Mouse (Mus musculus): ENCODE measurements at regions not wholly inside any gene's neighbourhood (a gene's known extent, or its start where the extent isn't known, plus 50 kb on each side); places are given as distances from the start of the nearest gene placed in this dataset.

DNA sequence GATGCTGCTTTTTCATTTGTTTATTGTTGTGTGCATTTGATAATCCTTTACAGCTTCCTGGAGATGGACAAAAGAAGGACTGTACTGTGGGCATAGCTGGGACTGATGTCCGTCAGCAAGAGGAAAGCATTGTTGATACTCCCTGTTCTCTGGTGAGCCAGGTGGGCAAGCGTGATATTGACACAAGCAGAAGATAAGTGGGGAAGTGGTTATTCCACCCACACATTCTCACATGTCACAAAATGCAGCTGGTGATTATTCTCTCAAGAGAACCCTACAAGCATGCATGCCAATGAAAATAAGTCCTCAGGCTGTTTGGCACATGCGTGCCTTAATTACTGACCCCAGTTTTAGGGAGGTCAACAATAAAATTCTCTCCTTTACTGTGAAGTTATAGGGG, 483.0 kb upstream of the Mef2c start:
- in situ Hi-C loops (cut with MboI, MseI) = loop anchor here in 1 of 2 experiments (25.0 kb wide), 1 partner anchor 1166 kb away; no protein-coding TSS in a partner anchor

DNA sequence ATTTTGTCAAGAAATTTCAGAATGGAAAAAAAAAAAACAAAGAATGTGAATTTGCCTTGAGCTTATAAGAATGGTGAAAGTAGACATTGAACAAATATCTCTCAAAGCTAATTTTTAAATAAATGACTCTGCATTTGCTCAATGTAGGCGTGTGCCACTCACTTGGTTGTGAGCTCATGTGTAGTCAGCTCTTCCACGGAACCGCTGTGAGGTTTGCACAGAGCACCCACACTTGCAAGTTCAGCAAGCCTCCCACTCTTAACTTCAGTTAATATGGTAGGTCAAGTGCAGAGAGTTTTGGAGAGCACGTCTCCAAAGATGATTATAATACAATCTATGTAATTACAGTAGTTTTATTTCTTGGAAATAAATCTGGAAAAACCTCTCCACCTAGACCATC, 479.9 kb upstream of the Mef2c start:
- in situ Hi-C loops (cut with MboI, MseI) = loop anchor here in 1 of 2 experiments (25.0 kb wide), 1 partner anchor 1163 kb away; no protein-coding TSS in a partner anchor

DNA sequence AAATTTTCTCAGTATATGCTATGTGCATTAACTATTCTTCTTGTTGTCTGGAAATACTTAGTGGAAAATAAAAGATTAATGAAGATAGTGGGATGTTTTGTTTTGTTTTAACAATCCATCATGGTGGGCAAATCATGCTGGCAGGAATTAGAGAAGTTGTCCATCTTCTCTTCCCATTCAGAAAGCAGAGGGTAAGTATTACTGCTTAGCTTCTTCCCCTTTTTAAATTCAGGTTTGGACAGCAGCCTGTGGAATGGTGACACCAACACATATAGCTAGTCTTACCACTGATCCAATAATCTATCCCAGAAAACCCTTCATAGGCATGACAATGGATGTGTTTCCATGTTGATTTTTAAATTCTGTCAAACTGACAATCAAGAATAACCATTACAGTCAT, 467.9 kb upstream of the Mef2c start:
- in situ Hi-C loops (cut with MboI, MseI) = no loop called here

DNA sequence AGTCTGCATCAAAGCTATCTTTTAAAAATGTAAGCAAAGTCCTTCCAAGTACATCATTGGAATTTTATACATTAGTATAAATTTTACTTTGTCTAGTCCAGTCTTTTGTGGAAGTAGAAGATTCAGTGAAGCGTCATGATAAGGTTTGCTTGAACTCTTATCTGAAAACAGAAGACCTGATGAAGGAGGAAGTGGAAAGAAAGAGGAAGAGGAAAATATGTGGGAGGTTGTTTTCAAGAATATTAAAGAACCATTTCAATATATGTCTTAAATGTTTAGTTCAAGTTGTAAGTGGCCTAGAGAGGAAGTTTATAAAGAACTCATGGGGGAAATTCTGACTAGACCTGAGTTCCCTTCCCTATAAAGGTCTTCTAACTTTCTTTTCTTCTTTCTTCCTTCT, 462.3 kb upstream of the Mef2c start:
- in situ Hi-C loops (cut with MboI, MseI) = no loop called here

DNA sequence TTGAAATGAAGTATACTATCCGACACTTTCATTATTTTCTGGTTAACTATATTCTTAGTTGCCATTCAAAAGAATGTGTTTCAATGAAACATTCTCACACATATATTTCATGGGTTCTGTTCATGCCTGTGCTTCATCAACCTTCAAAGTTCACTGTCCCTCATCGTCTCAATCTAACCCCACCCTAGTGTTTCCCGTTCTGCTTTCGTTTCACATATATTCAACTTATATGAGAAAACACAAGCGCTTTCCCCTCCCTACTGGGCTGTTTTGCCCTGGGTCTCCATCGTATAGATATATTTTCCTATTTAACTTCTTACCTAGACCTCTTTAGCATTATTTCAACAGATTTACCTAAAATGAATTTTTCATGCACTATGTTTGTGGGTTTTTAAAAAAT, 458.3 kb upstream of the Mef2c start:
- in situ Hi-C loops (cut with MboI, MseI) = no loop called here

DNA sequence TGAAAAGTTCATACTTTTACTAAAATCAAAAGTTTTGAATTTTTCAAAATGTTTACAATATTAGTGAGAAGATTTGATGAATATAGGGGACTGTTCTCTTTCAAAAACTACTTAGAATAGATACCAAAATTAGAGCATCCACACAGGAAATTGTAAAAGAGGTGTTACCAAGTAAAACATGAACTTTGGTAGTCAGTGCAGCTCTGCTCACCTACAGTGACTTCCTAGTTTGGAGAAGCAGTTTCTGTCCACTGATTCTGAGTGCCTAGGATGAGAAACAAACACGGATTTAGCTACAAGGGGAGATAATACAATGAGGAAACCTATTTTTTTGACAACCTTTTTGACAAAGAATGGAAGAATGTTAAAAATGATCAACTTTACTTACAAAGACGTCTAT, 457.9 kb upstream of the Mef2c start:
- in situ Hi-C loops (cut with MboI, MseI) = no loop called here

DNA sequence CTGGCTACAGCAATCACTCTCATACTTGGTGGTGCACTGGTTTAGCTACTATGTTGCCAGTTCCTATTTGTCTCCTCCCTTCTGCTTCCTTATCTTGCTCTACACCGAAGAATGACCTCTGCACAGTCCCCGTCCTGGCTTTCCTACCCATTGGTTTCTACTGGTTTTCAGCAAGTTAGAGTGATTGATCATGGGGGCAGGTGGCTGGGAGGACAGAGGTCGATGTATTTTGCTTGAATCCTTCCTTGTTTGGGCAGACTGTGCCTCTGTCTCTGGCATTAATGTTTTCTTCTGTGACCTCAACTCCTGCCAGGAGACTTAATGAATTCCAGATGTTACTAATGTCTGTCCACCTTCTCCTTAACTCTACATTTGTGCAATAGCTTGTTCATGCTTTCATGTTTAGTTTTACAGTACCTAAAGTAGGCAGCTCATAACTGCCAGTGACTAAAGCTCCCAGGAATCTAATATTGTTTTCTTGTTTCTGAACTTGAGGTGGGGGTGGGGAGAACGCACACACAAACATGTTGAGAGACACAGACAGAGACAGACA, 457.2 kb upstream of the Mef2c start:
- in situ Hi-C loops (cut with MboI, MseI) = no loop called here

DNA sequence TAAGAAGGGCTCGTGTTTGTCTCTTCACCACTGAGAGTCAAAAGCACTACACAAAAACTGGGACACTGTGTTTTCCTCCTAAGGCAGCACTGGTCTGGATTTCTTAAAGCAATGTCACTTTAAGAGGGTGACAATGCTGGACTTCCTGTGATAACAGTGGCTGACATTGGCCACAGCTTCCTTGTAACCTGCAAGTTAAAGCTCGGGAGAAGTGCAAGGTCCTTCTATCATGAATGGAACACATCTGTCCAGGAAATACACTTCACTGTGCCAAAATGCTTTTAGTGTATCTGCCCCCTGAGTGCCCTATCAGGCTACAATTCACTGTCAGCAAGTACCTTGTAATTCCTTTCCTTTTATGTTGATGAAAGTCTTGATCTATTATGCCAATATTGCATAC, 448.0 kb upstream of the Mef2c start:
- in situ Hi-C loops (cut with MboI, MseI) = loop anchor here in 1 of 2 experiments (10.0 kb wide), 1 partner anchor 379 kb away; no protein-coding TSS in a partner anchor

DNA sequence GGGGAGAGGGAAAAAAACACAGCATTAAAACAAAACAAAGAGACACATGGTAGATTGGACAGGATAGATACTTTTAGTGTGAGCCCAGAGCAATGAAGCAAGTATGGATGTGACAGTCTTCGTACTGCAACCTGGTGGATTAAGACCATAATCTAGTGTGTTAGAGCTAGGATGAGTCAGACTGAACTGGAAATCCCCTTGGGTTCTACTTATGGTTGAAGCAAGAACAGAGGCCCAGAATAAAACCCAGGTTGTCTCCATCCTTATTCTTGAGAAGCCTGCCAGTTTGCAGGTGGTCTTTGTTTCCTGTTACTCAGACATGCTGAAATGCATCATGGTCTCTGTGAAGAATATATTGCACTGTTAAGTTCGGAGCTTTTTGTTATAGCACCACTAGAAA, 447.4 kb upstream of the Mef2c start:
- in situ Hi-C loops (cut with MboI, MseI) = loop anchor here in 1 of 2 experiments (10.0 kb wide), 1 partner anchor 378 kb away; no protein-coding TSS in a partner anchor

DNA sequence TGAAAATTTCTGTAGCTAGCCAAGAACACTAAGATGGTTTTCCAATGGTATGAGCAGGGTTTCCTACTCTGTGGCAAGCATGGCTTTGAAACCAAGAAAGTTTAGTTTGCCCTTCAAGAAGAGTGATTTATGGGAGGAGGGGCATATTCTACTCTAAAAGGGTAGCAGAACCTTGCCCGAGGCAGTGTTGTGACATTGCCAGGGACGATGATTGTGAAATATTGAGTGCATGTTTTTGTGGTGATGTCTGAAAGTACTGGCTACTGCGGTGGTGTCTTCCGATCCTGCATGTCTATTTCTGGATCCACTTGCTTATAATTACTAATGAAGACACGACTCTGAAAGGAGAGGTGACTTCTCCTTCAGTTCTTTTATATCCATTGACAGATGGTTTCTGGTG, 439.1 kb upstream of the Mef2c start:
- in situ Hi-C loops (cut with MboI, MseI) = no loop called here

DNA sequence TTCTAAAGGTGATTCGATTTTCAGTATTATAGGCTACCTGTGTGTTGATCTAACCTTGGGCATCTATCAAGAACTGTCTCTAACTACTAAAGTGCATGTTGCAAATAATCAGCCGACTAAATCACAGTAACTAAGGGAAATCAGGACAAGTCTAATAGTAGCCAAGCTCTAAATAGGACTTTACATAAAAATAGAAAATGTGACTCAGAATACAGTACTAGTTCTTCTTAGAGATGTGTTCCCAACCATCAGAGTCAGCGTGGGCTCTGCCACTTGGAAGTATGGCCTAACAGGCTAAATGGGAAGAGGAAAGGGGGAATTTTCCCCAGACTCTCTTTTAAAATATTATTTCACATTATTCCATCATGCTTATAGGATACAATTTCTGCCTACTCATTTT, 438.6 kb upstream of the Mef2c start:
- in situ Hi-C loops (cut with MboI, MseI) = no loop called here

DNA sequence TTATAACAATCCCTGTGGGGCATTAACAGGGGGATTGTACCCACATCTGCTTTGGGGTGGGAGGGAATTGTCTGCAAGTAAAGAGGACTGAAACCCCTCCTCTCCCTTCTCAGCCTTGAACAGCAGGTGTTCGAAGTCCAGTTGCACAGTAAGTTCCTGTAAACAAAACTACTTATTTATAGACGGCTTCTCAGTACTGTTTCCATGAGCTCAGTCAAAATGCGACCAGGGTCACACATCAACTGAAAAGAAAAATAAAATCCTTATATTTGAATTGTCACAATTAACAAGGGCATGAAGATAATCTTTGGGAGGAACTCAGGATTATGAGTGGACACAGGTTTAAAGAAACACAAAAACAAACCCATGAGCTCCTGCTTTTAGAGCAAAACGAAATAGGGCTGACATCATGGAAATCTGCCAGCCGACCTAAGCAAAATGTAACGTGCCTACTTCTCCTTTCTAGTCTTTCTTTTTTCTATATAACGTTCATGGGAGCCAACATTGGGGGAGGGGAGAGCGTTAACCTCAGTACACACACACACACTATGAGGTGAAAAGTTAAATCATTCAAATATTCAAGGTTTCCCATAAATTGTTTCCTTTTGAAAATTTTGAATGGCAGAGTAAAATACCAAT, 437.6 kb upstream of the Mef2c start:
- in situ Hi-C loops (cut with MboI, MseI) = no loop called here

DNA sequence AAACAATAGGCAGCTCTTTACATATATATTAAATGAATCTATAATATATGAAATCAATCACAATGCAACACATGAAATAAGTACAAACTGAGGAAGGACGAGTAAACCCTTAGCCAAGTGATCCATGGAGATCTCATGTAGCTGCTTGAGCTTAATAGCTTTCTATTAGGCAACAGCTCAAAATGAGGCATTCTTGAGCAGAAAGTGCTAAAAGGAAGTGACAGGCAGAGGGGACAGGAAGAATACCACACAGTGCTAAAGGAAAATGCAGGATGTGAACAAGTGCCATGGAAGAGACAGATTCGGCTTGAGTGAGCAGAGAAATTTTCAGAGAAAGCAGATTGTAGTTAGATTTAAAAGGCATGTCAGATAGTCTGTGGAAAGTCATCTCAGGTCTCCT, 436.3 kb upstream of the Mef2c start:
- in situ Hi-C loops (cut with MboI, MseI) = no loop called here

DNA sequence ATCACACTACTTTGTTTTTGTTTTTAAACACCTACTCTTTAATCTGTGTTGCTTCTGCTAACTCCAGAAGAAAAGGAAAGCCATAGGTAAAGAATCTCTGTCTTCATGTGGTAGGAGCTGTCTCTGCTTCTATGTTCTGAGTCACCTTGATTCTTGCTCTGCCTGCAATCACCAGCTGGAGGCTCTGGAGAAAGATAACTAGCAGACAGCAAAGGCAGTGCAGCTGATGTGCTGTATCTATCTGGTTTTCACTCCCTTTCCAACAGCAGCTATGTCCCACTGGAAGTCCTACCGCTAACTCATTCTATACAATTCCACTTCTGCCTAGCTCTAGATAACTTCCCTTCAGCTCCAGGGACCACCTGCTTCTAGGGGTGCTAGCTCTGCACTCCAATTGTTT, 435.2 kb upstream of the Mef2c start:
- in situ Hi-C loops (cut with MboI, MseI) = no loop called here

DNA sequence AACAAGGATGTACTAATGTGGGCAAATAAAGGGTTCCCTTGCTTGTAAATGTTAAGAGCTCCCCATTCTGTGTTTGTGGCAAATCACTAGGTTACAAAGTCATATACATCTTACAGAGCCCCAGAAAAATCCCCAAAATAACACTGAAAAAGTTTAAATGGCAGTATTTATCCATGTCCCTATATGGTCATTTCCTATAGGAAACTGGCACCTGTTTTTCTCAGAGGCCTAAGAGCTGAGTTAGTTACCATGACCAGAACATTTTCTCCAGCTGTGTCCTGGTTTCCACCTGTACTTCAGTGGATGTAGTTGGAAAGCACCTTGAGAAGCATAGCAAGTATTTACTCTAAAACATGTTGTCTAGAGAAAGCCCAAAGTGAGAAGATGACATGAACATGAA, 434.5 kb upstream of the Mef2c start:
- in situ Hi-C loops (cut with MboI, MseI) = no loop called here

DNA sequence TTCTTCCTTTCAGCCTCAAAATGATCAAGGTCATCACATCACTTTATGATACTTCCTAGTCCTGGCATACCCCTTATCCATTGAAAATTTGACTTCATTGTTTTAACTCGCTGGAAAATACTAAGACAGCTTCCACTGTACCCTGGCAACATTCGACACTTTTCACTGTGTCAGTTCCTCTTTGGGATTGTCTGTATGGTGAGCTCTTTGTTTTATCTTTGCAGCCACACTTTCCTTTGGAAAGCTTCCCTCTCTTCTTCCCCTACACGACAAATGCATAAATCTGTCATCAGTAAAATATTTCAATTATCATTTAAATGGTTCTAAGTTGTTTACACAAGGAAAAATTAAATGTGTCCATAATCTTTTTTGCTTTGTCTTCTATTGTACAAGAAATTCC, 431.8 kb upstream of the Mef2c start:
- in situ Hi-C loops (cut with MboI, MseI) = no loop called here

DNA sequence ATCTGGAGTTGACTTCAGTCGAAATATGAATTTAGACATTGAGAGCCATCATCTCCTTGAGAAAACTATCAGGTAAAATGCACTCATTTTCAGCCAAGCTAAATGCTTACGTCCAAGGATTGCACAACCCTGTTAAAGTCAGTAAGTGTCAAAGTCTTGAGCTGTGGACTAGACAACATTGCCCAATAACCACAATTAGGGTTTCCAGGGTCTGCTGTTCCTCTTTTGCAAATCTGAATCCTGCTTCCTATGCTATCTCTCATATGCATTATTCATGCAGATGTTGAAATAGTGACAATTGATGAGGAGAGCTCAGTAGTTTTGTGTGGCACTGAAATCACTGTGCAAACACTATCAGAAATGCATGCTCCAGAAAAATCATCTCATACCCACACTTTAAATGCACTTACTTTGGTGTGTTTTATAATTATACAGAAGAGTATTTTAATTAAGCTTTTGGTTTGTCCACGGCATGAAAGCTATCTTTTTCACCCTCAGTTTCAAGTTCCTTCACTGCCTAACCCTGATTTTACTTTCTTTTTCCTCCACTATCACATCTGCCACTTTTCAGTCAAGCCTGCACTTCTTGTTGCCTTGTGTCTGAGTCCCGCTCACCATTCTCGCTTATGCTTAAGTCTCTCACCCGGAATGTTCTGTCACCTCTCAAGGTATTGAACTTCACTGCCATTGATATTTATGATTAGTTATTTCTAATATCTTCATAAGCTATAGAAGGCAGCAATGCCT, 429.4 kb upstream of the Mef2c start:
- in situ Hi-C loops (cut with MboI, MseI) = no loop called here

DNA sequence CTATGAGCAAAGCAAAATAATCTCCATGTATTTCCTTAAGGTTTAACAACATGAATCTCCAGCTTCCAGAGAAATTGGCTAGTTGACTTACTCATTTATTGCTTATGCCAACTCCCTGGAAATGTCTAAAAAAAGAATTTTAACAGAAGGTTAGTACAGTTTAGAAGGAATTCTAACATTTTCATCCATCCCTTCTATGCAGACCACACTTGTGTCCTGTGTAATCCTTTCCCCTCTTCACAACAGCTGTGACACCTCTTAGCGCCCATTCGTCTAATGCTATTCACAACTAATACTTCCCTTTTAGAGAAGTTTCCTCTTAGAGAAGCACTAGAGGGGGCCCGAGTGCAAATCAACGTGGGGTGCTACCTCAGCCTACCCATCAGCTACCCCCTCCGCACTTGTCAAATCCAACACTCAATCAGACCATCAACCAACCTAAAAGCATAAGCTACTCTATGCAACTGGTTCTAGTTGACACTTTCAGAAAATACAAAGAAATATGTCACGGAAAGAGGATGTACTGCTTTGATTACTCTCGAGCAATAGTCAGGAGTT, 428.4 kb upstream of the Mef2c start:
- in situ Hi-C loops (cut with MboI, MseI) = no loop called here

DNA sequence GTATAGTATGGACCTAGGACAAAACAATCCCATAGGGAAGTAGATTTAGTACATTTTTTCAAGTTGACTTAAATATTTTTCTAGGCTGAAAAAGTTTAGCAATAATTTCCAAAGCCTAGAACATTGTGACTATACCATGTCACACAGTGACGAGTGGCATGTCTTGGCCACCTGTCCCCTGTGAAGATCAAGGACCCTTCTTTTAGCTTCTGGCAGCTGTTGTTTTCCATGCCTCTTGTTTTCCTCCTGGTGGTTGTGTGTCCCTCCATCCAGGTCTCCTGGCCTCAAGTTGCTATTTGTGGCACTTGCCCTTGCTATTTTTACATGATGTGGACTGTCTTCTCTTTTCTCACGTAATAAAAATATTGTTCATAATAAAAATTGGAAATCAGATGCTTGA, 427.2 kb upstream of the Mef2c start:
- in situ Hi-C loops (cut with MboI, MseI) = no loop called here

DNA sequence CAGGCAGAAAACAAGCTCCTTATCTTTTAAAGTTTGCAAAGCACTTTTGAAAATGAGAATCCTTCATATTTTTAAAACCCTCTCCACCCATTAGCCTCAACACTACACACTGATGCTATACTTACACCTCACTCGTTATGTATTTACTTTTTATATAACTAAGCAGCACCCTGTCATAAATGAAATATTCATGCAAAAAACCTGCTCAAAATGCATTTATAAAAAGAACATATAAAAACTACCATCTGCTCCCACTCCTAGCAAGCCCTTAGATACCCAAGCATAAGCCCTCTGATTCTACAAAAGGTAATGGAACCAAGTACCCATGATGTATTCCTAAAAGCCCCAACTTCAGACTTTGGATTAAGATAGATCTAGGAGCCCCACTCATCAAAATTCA, 426.7 kb upstream of the Mef2c start:
- in situ Hi-C loops (cut with MboI, MseI) = no loop called here

DNA sequence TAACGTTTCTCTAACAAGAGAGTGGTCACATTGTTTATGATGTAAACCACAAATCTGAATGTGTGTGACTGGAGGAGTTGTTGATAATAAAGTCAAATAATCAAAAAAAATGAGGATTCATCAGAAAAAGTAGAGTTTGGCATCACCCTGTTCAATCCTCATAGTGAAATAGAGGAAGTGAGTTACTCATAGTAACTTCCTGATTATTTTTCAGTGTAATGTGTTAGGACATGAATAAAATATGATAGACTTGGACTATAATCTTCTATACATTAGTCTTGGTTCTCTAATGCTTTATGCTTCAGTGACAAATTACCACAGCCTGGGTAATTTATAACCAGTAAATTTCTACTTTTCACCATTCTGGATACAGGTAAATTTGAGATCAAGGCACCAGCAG, 424.5 kb upstream of the Mef2c start:
- in situ Hi-C loops (cut with MboI, MseI) = no loop called here

DNA sequence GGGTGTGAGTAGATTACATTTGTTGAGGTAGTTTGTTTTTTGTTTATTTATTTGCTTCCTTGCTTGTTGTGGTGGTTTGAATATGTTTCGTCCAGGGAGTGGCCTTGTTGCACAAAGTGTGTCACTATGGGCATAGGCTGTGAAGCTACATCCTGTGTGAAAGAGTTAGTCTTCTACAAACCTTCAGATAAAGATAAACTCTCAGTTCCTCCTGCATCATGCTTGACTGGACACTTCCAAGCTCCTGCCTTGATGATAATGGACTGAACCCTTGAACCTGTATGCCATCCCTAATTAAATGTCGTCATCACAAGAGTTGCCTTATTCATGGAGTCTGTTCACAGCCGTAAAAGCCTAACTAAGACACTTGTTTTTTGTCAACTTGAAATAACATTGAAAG, 418.9 kb upstream of the Mef2c start:
- in situ Hi-C loops (cut with MboI, MseI) = no loop called here

DNA sequence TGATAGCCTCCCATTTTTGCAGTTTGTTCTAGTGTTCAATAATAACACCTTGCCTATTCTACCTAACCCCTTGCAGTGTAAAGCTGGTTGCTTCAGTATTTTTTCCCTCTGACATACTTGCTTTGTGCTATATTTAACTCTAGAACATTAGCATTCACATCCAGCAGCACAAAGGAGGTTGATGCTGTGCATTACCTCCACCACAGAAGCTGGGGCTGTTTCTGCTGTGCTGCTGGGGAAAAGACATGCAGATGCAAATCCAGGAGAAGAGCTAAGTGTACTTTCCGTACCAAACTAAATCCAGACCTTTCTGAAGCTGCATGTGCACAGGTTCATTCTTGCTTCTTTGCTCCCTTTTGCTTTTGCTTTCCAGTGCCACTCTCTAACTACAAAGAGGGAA, 403.9 kb upstream of the Mef2c start:
- in situ Hi-C loops (cut with MboI, MseI) = no loop called here

Measured in T-helper 17 cell (primary cell).